Mouse (Mus musculus) MEL (cell line): ENCODE data around the gene Gm4353.

Experiments used
- E2F4 ChIP-seq: IDR thresholded peaks from 2 replicates; pipeline ENCODE4 v1.6.1; 2011; ENCODE audit warnings: low read depth, low read length, improper control_type of control experiment, borderline replicate concordance
- EP300 ChIP-seq, 2 experiments: IDR thresholded peaks; 2 replicates each; pipeline ENCODE4 v1.6.1; 2011; ENCODE audit warnings: improper control_type of control experiment in 2 of 2, low read length in 2 of 2, low read depth in 1 of 2, mild to moderate bottlenecking in 1 of 2
- POLR2A ChIP-seq, 2 experiments: IDR thresholded peaks; 2 replicates each; pipeline ENCODE4 v1.6.1; 2011 to 2012; ENCODE audit warnings: low read length in 2 of 2, mild to moderate bottlenecking in 2 of 2, control low read depth in 1 of 2, improper control_type of control experiment in 1 of 2, low read depth in 1 of 2, moderate library complexity in 1 of 2; ENCODE audit not compliant: control insufficient read depth in 1 of 2, insufficient read depth in 1 of 2, poor library complexity in 1 of 2
- SMC3 ChIP-seq: IDR thresholded peaks from 2 replicates; pipeline ENCODE4 v1.6.1; 2011; ENCODE audit warnings: low read depth, low read length, improper control_type of control experiment
- TCF12 ChIP-seq: IDR thresholded peaks from 2 replicates; pipeline ENCODE4 v1.6.1; 2014; ENCODE audit warnings: low read depth, mild to moderate bottlenecking, inconsistent platforms, low read length, improper control_type of control experiment, moderate library complexity

DNA sequence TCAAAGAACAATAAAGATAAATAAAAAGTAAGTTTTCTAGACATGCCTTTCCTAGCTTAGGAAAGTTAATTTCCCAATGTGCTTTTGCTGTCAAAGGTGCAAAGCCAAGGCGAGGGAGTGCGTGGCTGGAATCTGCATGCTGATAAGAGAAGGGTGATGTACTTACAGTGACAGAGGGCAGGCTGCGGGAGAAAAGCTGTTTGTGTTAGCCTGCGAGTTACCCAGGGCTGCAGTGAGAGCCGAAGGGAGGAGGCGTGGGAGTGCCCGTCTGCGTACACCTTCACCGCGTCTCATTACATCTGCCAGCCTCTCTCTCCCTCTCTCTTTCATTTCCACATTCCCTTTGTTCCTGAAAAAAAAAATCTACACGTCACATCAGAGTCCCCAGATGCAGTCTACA is 45.9 kb downstream of the Gm4353 start, which contains the start of gene Sox6:
- TF ChIP-seq E2F4 (no peak), EP300 (IDR thresholded peaks at IDR 0.05; ENCODE audit: low read depth in 1 of 2, low read length in 2 of 2) (no peak), SMC3 (no peak), TCF12 (no peak), POLR2A (IDR thresholded peaks at IDR 0.05; ENCODE audit: control insufficient read depth in 1 of 2, insufficient read depth in 1 of 2, low read depth in 1 of 2, low read length in 2 of 2, poor library complexity in 1 of 2) (no peak)
